Mouse (Mus musculus) forebrain, embryonic 16.5 days (tissue): ENCODE measurements around the gene Tbx15. TPM values are rescaled to one million over a fixed set of nuclear protein-coding genes. Genes with fewer than 3 reads are reported as not detected.

Source experiments
- ATAC-seq: fragments of 200-750 bp; cut with Nextera tagmentation; 2 replicates; pipeline ENCODE4 v1.8.0; 2017; ENCODE audit warnings: mild to moderate bottlenecking, moderate library complexity
- H3K27ac ChIP-seq: fragments of 300-500 bp; sonication (generic); 2 replicates; pipeline ENCODE4 v1.5.1; 2014; ENCODE audit warnings: low read length, control low read depth
- H3K27me3 ChIP-seq: fragments of 300-500 bp; sonication (generic); replicated peaks from 2 replicates; pipeline ENCODE4 v1.6.1; 2014; ENCODE audit warnings: low read length; ENCODE audit not compliant: control insufficient read depth, insufficient read depth
- H3K36me3 ChIP-seq: fragments of 300-500 bp; sonication (generic); 2 replicates; pipeline ENCODE4 v1.6.1; 2014; ENCODE audit not compliant: control insufficient read depth, insufficient read depth
- H3K4me1 ChIP-seq: fragments of 300-500 bp; sonication (generic); replicated peaks from 2 replicates; pipeline ENCODE4 v1.6.1; 2014; ENCODE audit warnings: low read length; ENCODE audit not compliant: control insufficient read depth, insufficient read depth
- H3K4me2 ChIP-seq: fragments of 300-500 bp; sonication (generic); 2 replicates; pipeline ENCODE4 v1.6.1; 2014; ENCODE audit warnings: mild to moderate bottlenecking, low read length, control low read depth
- H3K4me3 ChIP-seq: fragments of 300-500 bp; sonication (generic); replicated peaks from 2 replicates; pipeline ENCODE4 v1.5.1; 2014; ENCODE audit warnings: mild to moderate bottlenecking, low read length, control low read depth
- H3K9ac ChIP-seq: fragments of 300-500 bp; sonication (generic); replicated peaks from 2 replicates; pipeline ENCODE4 v1.6.1; 2014; ENCODE audit warnings: low read depth, low read length, control low read depth
- H3K9me3 ChIP-seq: fragments of 300-500 bp; sonication (generic); 2 replicates; pipeline ENCODE4 v1.6.1; 2016; ENCODE audit warnings: low read length; ENCODE audit not compliant: control insufficient read depth
- WGBS: fragments of 180-500 bp; shearing (Covaris S2); extraction: QIAGEN DNeasy Blood & Tissue Kit; methylation state at CpG from one replicate; pipeline ENCODE4 v1.1.7; 2014; 5-methylcytosine and 5-hydroxymethylcytosine counted together
- polyA plus RNA-seq: library from polyadenylated mRNA; unstranded; fragments of >200 nt; fragmentation: Nextera tagmentation; extraction: Ambion mirVana; gene quantifications from 2 replicates; pipeline ENCODE4 v1.2.1, GENCODE M21; 2015

Tbx15 gene
- polyA plus RNA-seq, 1 experiment from 2014 or later = 0.79 TPM

DNA sequence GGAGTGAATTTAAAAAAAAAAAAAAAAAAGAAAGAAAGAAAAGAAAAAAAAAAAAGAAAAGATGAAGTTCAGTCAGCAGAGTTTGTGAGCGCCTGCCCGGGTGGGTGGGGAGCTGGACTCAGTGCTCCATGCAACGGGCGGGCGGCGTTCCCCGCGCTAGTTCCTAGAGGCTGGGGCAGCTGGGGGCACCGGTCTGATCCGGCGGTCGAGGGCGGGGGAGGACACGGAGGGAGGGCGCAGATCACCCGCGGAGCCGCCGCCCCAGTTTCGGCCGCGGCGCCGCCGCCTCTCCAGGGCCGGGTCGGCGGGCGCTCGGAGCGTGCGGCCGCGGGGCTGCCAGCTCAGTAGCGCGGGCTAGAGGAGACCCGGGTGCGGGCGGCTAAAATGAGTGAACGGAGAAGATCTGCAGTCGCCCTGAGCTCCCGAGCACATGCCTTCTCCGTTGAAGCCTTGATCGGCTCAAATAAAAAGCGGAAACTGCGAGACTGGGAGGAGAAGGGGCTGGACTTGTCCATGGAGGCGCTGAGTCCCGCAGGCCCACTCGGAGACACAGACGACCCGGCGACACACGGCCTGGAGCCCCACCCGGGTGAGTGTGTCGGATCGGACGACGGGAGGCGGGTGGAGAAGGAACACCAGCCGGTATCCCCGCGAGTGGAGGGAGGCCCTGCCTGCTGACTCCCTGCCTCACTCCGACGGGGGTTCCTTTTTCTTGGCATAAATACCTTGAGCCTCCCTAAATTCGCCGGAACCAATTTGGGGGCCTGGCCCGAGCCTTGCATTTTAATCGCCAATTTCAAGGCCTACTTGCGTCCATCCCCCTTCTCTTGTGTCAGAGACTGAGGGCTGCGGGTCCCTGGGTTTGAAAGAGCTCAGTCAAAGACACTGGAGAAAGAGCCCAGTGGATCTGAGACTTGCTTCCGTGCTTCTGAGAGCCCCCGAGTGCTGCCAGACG is 13.6 kb downstream of the Tbx15 start:
- Histone ChIP-seq H3K36me3 (no peaks in the 10 kb centered on the region), H3K4me1 (peaks cover 9% of the 10 kb centered on the region), H3K4me3 (peak overlapping the region; percentile 28), H3K4me2 (peak overlapping the region; percentile 43), H3K9me3 (no peaks in the 10 kb centered on the region), H3K27ac (no peak overlapping the region), H3K27me3 (peaks cover 76% of the 10 kb centered on the region), H3K9ac (0 out of 2 replicates have a peak overlapping the region, but pooled peaks have one; percentile 8)
- WGBS = under 1% methylated on average over 72 of the region's 73 CpGs
- peak; percentile 59 for ATAC-seq

DNA sequence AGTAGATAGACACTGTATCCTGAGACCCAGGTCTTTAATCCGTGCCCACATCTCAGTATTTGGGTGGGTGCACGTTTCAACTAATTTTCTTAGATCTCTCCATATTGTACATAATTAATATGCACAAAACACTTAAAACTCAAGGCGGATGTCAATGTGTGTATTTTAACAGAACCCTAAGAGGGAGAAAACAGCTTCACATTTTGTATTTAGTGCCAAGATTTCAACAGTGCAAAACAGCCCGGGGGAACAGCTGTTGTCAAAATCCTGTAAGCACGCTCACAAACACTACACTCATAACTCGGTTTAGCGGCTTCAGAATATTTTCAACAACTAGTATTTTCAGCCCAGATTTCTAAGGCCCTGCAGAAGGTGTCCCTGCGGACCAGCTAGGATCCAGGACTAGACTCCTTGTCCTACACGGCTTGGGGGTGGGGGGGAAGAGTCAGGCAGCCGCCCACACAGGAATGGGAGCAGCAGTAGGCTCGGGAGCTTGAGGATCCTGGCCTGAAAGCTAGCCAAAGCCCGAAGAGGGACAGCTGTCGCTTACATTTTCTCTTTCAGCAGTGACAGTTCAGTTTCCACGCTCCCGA is 14.5 kb downstream of the Tbx15 start:
- ATAC-seq = no peak
- H3K9ac ChIP-seq = no peak overlapping the region
- H3K27ac ChIP-seq = no peak overlapping the region
- H3K27me3 ChIP-seq = peaks cover 75% of the 10 kb centered on the region
- no peak overlapping the region; the same call in 1 of the 2 replicates for H3K4me3 ChIP-seq
- no peak overlapping the region for H3K4me2 ChIP-seq
- H3K4me1 ChIP-seq = peaks cover 9% of the 10 kb centered on the region
- WGBS = under 1% methylated on average over 15 of the region's 15 CpGs
- no peaks in the 10 kb centered on the region for H3K36me3 ChIP-seq
- H3K9me3 ChIP-seq = no peaks in the 10 kb centered on the region

DNA sequence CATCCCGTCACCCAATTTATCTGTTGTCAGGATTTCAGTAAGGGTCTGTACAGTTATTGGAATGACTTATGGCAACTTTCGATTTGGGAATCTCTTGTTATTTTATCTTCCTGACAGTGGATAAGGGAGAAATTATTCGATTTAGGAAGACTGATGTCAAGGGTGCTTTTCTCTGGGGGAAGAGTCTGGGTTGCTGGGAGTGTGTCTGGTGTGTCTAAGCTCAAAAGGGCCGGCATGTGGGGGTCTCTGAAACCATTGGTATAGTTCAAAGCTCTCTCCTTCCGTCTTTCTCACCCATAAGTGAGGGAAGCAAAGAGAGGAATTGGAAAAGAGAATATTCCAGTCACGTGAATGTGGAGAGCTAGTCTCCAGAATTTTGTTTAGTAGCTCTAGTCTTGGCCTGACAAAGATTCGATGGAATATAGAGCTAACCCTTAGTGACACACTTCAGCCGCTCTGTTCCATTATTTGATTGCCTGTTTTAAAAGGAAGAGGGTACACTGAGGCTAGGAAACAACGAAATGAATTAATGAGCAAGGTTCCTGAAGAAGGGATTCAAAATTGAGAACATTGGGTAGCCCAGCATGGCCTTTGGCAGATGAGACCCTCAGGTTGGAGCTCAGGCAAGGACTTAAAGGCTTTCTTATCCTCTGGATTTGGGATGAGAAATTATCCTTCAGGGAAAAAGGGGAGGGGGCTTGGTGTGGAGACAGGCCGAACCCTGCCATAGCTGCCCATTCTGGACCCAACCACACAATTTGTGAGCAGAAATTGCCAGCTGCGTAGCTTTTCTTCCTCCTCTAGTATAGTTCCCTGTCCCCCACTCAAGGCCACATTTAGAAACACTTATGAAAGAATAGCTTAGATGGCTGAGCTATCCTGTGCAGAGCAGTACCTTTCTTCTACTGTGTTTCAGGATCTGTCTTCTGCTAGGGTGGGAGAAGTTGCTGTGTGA is 15.5 kb downstream of the Tbx15 start:
- Histone ChIP-seq H3K9me3 (no peaks in the 10 kb centered on the region), H3K4me1 (peaks cover 9% of the 10 kb centered on the region), H3K27me3 (peaks cover 71% of the 10 kb centered on the region), H3K4me3 (no peak overlapping the region), H3K27ac (no peak overlapping the region), H3K4me2 (no peak overlapping the region), H3K9ac (no peak overlapping the region), H3K36me3 (no peaks in the 10 kb centered on the region)
- ATAC-seq = no peak
- WGBS = 4% methylated on average over 11 of the region's 11 CpGs

DNA sequence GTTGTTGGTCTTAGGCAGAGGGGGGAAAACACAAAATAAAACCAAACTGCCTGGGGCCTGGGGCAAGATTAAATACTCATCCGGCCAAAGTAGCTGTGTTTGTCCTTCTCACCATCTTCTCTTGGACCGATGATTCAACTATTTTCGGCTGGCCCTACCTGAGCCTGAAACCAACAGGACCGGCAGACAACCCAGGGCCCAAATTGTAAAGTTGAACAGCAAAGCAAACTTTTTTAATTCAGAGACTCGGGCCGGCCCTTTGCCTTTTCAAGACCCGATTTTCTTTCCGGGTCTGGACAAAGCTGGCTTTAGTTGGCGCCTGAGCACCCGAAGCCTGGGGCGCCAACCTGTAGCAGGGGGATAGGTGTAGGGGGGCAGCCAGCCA is 16.2 kb downstream of the Tbx15 start:
- ATAC-seq = no peak
- no peaks in the 10 kb centered on the region for H3K36me3 ChIP-seq
- H3K4me2 ChIP-seq = no peak overlapping the region
- H3K27ac ChIP-seq = no peak overlapping the region
- H3K9me3 ChIP-seq = no peaks in the 10 kb centered on the region
- no peak overlapping the region for H3K9ac ChIP-seq
- 2% methylated on average over 11 of the region's 11 CpGs for WGBS
- H3K4me1 ChIP-seq = peaks cover 9% of the 10 kb centered on the region
- H3K4me3 ChIP-seq = no peak overlapping the region
- peaks cover 67% of the 10 kb centered on the region for H3K27me3 ChIP-seq

DNA sequence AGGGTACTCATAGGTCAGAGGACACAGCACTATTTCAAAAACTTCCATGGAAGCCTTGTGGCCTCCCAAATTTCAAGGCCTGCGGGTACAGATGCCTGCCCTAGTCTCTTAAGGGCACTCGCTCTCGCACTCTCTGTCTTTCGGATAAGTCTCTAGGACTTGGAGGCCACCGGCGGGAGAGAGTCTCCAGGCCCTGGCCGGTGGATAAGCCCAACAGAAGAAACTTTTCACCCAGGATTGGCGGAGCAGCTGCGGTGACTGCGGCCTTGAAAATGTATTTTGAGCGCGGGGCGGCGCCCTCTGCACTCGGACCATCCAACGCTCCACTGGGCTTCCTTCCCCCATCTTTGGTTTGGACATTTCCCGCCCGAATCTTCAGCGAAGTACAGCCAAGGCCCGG is 16.6 kb downstream of the Tbx15 start:
- no peak overlapping the region for H3K4me2 ChIP-seq

DNA sequence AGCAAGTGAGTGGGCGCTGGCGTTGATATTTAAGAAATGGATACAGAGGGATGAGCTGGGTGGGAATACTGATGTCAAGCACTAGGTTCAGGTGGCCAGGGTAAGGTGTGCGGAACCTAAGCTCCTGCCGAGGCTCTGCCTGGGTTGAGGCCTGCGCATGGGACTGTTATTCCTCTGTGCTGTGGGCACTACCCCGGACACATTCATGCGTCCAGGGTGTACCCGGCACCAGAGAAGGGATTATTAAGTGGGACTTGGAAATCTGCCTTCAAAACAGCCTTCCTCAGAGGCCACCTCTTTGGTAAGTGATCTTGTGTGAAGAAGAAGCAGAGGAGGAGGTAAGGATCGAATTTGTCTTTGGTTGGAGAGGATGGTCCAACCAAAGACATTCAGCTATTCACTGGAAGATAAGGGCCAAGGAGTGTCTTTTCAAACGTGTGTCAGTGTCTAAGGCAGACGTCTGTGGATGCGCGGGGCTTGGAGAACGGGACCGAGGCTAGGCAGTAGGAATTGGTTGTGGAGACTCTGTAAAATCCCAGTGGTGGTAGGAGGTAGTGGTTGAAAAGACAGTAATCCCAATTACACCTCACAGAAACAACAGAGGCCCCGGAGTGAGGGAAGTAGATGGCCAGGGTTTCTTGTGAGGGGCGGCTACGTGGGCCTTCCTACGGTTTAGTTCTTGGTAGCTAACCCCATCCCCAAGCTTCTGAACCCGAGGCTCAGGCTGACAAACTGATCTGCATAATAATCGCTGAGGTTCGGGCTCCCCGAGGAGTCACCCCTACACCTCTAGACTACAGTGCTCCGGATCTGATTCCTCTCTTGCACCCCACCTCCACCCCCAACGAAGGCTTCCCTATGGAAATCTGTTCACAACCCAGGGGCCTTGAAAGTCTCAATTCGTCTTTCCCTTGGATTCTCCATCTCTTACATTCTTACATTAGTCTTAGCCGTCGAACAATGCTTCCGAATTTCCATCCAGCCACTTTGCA is 17.7 kb downstream of the Tbx15 start:
- no peaks in the 10 kb centered on the region for H3K36me3 ChIP-seq
- ATAC-seq = no peak
- no peak overlapping the region for H3K4me2 ChIP-seq
- peaks cover 9% of the 10 kb centered on the region for H3K4me1 ChIP-seq
- peaks cover 64% of the 10 kb centered on the region for H3K27me3 ChIP-seq
- 3% methylated on average over 29 of the region's 29 CpGs for WGBS
- H3K9ac ChIP-seq = no peak overlapping the region
- H3K4me3 ChIP-seq = no peak overlapping the region
- H3K27ac ChIP-seq = no peak overlapping the region
- H3K9me3 ChIP-seq = no peaks in the 10 kb centered on the region

More for the DNA sequence above, 16.6 kb downstream of the Tbx15 start:
- H3K9me3 ChIP-seq = no peaks in the 10 kb centered on the region
- no peak for ATAC-seq
- H3K27ac ChIP-seq = no peak overlapping the region
- H3K36me3 ChIP-seq = no peaks in the 10 kb centered on the region
- H3K4me3 ChIP-seq = no peak overlapping the region
- WGBS = under 1% methylated on average over 20 of the region's 20 CpGs
- H3K4me1 ChIP-seq = peaks cover 9% of the 10 kb centered on the region
- no peak overlapping the region for H3K9ac ChIP-seq
- peaks cover 64% of the 10 kb centered on the region for H3K27me3 ChIP-seq

DNA sequence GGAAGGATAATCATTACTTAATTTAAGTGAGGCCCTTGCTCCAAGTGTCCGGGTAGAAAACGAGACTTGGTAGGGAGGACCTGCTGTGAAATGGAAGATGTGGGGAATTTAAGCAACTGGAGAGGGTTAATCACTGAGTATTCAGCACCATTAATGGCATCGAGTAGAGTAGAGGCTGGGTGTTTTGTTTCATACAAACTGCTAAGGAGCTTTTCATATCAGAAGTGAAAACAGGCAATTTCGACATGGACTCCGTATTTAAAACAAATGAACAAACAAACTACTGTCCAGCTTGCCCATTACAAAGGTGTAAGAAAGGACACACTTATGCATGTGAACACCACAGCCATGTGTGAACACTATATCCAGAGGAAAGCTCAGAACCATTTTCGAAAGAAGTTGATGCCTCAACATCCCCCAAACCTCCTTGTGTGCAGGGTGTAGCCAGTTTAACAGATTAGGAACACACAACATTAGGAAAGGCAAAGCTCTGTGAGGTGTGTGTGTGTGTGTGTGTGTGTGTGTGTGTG is 19.6 kb downstream of the Tbx15 start:
- H3K4me2 ChIP-seq = no peak overlapping the region
- H3K27ac ChIP-seq = no peak overlapping the region
- no peaks in the 10 kb centered on the region for H3K36me3 ChIP-seq
- no peaks in the 10 kb centered on the region for H3K4me1 ChIP-seq
- 4% methylated on average over 6 of the region's 6 CpGs for WGBS
- no peak overlapping the region for H3K4me3 ChIP-seq
- H3K9ac ChIP-seq = no peak overlapping the region
- no peak for ATAC-seq
- H3K27me3 ChIP-seq = peaks cover 73% of the 10 kb centered on the region
- no peaks in the 10 kb centered on the region for H3K9me3 ChIP-seq

DNA sequence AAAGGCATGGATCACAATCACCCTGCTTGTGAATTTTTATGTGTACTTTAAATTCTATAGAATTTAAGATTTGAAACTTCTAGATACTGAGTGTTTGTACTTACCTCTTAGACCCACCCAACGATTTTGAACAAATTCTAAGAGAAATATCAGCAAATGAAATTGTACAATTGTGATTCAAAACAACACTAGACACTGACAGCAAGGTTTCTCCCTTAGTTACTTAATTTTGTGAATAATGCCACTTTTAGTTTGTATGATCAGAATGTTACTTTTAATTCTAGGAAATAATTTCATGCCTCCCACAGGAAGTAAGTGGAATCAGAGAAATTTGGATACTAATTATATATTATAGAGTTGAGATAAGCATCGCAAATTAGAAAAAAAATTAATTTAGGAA is 20.2 kb downstream of the Tbx15 start:
- ATAC-seq = no peak
- WGBS = 33% methylated on average over 2 of the region's 2 CpGs
- no peaks in the 10 kb centered on the region for H3K4me1 ChIP-seq
- H3K27me3 ChIP-seq = peaks cover 78% of the 10 kb centered on the region
- no peaks in the 10 kb centered on the region for H3K36me3 ChIP-seq
- no peak overlapping the region for H3K4me3 ChIP-seq
- no peak overlapping the region for H3K9ac ChIP-seq
- no peak overlapping the region for H3K4me2 ChIP-seq
- H3K27ac ChIP-seq = no peak overlapping the region
- H3K9me3 ChIP-seq = no peaks in the 10 kb centered on the region
